Mouse (Mus musculus) telencephalon, adult 2 months (tissue): Measurements from ENCODE around the gene Ly6g5c.

Experiments
- DNase-seq: peaks from one replicate; pipeline ENCODE4 v3.0.0-alpha.2; 2011; ENCODE audit warnings: low read depth, low spot score

The Ly6g5c gene

GRCm38 (mm10) chr17:35080710-35081109 is 27.4 kb upstream of the Ly6g5c start:
- DNase-seq: no peak

- no peak for DNase-seq
Observed at GRCm38 (mm10) chr17:35082841-35083576, 25.1 kb upstream of the Ly6g5c start.

- DNase-seq: no peak
Observed at GRCm38 (mm10) chr17:35083929-35084497, 24.1 kb upstream of the Ly6g5c start.

GRCm38 (mm10) chr17:35085208-35085865 is 22.7 kb upstream of the Ly6g5c start, which contains the start of gene Ly6g6f:
Ly6g6f (minus strand) TSS chr17:35085610.
- DNase-seq: no peak

- no peak for DNase-seq
Observed at GRCm38 (mm10) chr17:35088151-35088550, 19.9 kb upstream of the Ly6g5c start.

GRCm38 (mm10) chr17:35088825-35089644 is 19.0 kb upstream of the Ly6g5c start, which contains the start of gene Abhd16a:
Abhd16a (plus strand) TSS chr17:35089263.
- DNase-seq: peak; percentile 85

GRCm38 (mm10) chr17:35090166-35090932 is 17.7 kb upstream of the Ly6g5c start:
- DNase-seq: no peak

- DNase-seq: no peak
Observed at GRCm38 (mm10) chr17:35092403-35093198, 15.5 kb upstream of the Ly6g5c start.

- no peak for DNase-seq
Observed at GRCm38 (mm10) chr17:35094475-35095365, 13.4 kb upstream of the Ly6g5c start.

GRCm38 (mm10) chr17:35096597-35096996 is 11.5 kb upstream of the Ly6g5c start:
- DNase-seq: no peak

- DNase-seq: peak; percentile 55
Observed at GRCm38 (mm10) chr17:35097164-35097655, 10.9 kb upstream of the Ly6g5c start.

- no peak for DNase-seq
Observed at GRCm38 (mm10) chr17:35100196-35100765, 7.8 kb upstream of the Ly6g5c start.

- no peak for DNase-seq
Observed at GRCm38 (mm10) chr17:35101161-35101560, 6.9 kb upstream of the Ly6g5c start.

GRCm38 (mm10) chr17:35102299-35102698 is 5.8 kb upstream of the Ly6g5c start:
- DNase-seq: no peak

- no peak for DNase-seq
Observed at GRCm38 (mm10) chr17:35103221-35103690, 4.8 kb upstream of the Ly6g5c start.

- no peak for DNase-seq
Observed at GRCm38 (mm10) chr17:35104079-35104478, 4.0 kb upstream of the Ly6g5c start.

GRCm38 (mm10) chr17:35104754-35105153 is 3.3 kb upstream of the Ly6g5c start:
- no peak for DNase-seq

- DNase-seq: no peak
Observed at GRCm38 (mm10) chr17:35105740-35106389, 2.2 kb upstream of the Ly6g5c start.
